Mouse (Mus musculus) E14TG2a.4 (cell line): ENCODE results near the gene Gm20388.

ENCODE experiments used
- H3K27me3 ChIP-seq: 2 replicates; pipeline ENCODE4 v1.6.1; 2014; ENCODE audit warnings: low read length, control low read depth; ENCODE audit not compliant: insufficient read depth
- H3K36me3 ChIP-seq: 2 replicates; pipeline ENCODE4 v1.6.1; 2014; ENCODE audit warnings: low read length, control low read depth; ENCODE audit not compliant: insufficient read depth
- H3K4me1 ChIP-seq: replicated peaks from 2 replicates; pipeline ENCODE4 v1.6.1; 2014; ENCODE audit warnings: low read depth, low read length, control low read depth
- H3K4me3 ChIP-seq: replicated peaks from 2 replicates; pipeline ENCODE4 v1.5.1; 2014; ENCODE audit warnings: mild to moderate bottlenecking, low read length
- H3K9me3 ChIP-seq: 2 replicates; pipeline ENCODE4 v1.6.1; 2014; ENCODE audit warnings: low read length, control low read depth
- CTCF ChIP-seq: conservative IDR thresholded peaks from 2 replicates; pipeline ENCODE4 v1.5.1; 2014; ENCODE audit warnings: low read length
- NANOG ChIP-seq: IDR thresholded peaks from 2 replicates; pipeline ENCODE4 v1.6.1; 2014; ENCODE audit warnings: borderline replicate concordance, low read length, mixed read lengths
- POU5F1 ChIP-seq: IDR thresholded peaks from 2 replicates; pipeline ENCODE4 v1.6.1; 2014; ENCODE audit warnings: low read length, borderline replicate concordance

The Gm20388 gene

DNA sequence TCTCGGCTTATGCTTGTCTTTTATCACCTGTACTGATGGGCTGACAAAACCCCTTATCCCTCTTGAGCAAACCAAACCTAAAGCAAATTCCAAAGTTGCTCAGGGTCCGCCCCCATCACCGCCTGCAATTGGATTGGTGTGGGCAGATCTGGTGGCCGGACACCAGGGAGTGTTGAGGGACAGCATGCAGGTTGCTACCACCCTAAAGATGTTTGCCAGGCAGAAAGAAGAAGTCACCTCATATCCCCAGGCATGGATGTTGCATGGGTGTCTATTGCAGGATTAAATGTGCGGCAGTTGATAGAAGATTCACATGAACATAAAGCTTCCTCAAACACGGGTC lies 4189.0 kb downstream of the Gm20388 start:
- no peak for TF ChIP-seq NANOG
- TF ChIP-seq CTCF, result no peak
- no peak for TF ChIP-seq POU5F1
- Histone ChIP-seq H3K9me3 (peaks cover 16% of the 10 kb centered on the region), H3K36me3 (no peaks in the 10 kb centered on the region), H3K27me3 (peaks cover 4% of the 10 kb centered on the region; the same call in 1 of the 2 replicates), H3K4me1 (peaks cover 11% of the 10 kb centered on the region), H3K4me3 (no peak overlapping the region)

DNA sequence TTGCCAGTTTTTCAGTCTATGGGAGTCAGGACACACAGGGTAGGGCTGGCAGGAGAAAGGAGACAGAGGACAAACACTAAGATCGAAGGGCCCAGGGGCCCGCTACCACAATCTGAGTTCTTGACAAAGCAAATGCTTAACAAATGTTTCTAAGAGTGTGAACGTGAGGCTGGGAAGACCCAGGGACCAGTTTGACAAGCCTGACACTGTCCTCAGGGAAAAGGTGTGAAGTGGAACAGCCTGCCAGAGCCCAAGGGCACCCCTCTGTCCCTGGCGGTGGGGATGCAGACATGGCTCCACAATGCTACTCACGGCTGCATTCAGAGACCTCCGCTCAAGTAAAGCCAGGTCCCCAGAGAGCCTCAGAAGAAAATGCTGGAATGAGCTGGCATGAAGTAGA lies 4195.2 kb downstream of the Gm20388 start:
- Histone ChIP-seq H3K9me3 (peaks cover 15% of the 10 kb centered on the region), H3K4me3 (no peak overlapping the region), H3K27me3 (peaks cover 5% of the 10 kb centered on the region; the same call in 1 of the 2 replicates), H3K4me1 (no peaks in the 10 kb centered on the region), H3K36me3 (no peaks in the 10 kb centered on the region)
- TF ChIP-seq CTCF, result no peak
- no peak for TF ChIP-seq NANOG
- TF ChIP-seq POU5F1, result no peak

- H3K4me3 ChIP-seq, result no peak overlapping the region
- H3K27me3 ChIP-seq, result 0 out of 2 replicates have a peak, but pooled peaks cover 2% of the 10 kb centered on the region
- TF ChIP-seq CTCF, result no peak
- TF ChIP-seq POU5F1, result no peak
- no peak for TF ChIP-seq NANOG
- H3K36me3 ChIP-seq, result no peaks in the 10 kb centered on the region
- no peaks in the 10 kb centered on the region for H3K4me1 ChIP-seq
- peaks cover 15% of the 10 kb centered on the region for H3K9me3 ChIP-seq
These were observed 4195.9 kb downstream of the Gm20388 start for GRCm38 (mm10) chr8:124106328-124107195.

GRCm38 (mm10) chr8:124113108-124113507 lies 4202.5 kb downstream of the Gm20388 start:
- Histone ChIP-seq H3K4me3 (no peak overlapping the region), H3K9me3 (peaks cover 35% of the 10 kb centered on the region), H3K36me3 (no peaks in the 10 kb centered on the region), H3K4me1 (no peaks in the 10 kb centered on the region), H3K27me3 (no peaks in the 10 kb centered on the region)
- TF ChIP-seq CTCF (no peak), POU5F1 (no peak), NANOG (no peak)

- Histone ChIP-seq H3K4me3 (0 out of 2 replicates have a peak overlapping the region, but pooled peaks have one; percentile 29), H3K27me3 (no peaks in the 10 kb centered on the region), H3K4me1 (no peaks in the 10 kb centered on the region), H3K36me3 (no peaks in the 10 kb centered on the region), H3K9me3 (peaks cover 22% of the 10 kb centered on the region)
- TF ChIP-seq POU5F1 (no peak), NANOG (no peak), CTCF (no peak)
These were observed 4214.6 kb downstream of the Gm20388 start for GRCm38 (mm10) chr8:124125241-124125640.

- Histone ChIP-seq H3K4me1 (peaks cover 11% of the 10 kb centered on the region), H3K9me3 (no peaks in the 10 kb centered on the region), H3K27me3 (no peaks in the 10 kb centered on the region), H3K36me3 (no peaks in the 10 kb centered on the region), H3K4me3 (no peak overlapping the region)
- TF ChIP-seq CTCF (no peak), POU5F1 (no peak), NANOG (no peak)
These were observed 4226.6 kb downstream of the Gm20388 start for GRCm38 (mm10) chr8:124137261-124137660.

DNA sequence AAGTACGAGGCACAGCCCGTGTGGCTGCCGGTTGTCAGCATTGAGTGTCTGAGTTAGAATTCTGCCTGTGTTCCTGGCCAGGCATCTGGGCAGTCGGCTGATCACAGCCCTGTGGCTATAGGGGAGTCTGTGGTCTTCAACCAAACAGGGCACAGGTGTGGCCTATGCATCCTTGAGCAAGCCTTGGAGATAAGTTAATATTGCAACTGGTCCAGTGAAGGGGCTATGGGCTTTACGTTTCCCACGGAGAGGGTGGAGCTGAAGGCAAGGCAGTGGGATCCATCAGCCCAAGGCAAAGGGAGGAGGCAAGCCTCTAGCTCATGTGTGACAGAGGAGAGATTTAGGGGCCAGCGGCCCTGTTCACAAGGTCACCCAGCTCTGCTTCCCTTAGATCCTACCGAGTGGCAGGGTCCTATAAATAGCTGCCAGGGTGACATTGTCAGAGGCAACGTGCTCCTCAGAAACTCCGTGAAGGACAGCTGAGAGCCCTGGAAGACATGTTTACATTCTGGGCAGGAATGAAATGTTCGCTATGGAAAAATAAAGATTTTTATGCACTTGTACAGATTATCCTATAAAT lies 4229.7 kb downstream of the Gm20388 start:
- peaks cover 26% of the 10 kb centered on the region for H3K4me1 ChIP-seq
- peaks cover 10% of the 10 kb centered on the region for H3K9me3 ChIP-seq
- TF ChIP-seq POU5F1, result no peak
- no peak for TF ChIP-seq NANOG
- no peak for TF ChIP-seq CTCF
- no peaks in the 10 kb centered on the region for H3K36me3 ChIP-seq
- H3K27me3 ChIP-seq, result peaks cover 4% of the 10 kb centered on the region; the same call in 1 of the 2 replicates
- H3K4me3 ChIP-seq, result no peak overlapping the region

DNA sequence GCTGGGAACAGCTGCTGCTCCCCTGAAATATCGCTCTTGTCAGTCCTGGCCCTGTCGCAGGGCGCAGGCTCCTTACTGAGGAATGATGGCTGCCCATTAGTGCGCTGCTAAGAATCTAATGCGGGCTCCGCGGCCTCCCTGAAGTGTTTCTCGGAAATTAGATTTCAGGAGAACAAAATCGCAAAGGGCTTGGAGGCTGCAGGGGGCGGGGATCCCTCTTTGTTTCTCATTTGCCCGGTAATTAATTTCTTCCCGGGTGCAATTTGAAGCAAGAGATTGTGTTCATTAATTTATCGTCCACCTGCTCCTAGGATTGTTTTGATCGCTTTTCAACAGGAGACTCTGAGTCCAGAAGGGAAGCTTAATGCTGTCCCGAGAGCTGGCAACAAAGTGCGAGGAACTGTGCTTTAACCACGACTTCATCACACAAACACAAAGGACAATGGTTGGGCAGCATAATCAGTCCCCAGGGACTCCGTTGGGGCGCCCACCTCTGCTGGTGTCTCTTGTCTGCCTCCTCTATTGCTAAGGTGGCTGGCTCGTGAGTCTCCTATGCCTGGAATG lies 4230.3 kb downstream of the Gm20388 start:
- Histone ChIP-seq H3K27me3 (peaks cover 5% of the 10 kb centered on the region; the same call in 1 of the 2 replicates), H3K9me3 (peaks cover 10% of the 10 kb centered on the region), H3K4me1 (peaks cover 29% of the 10 kb centered on the region), H3K36me3 (no peaks in the 10 kb centered on the region), H3K4me3 (no peak overlapping the region)
- no peak for TF ChIP-seq CTCF
- TF ChIP-seq POU5F1, result no peak
- TF ChIP-seq NANOG, result no peak
